Mouse (Mus musculus): ENCODE results near the gene Olfr434. TPM values are rescaled to one million over a fixed set of nuclear protein-coding genes. Genes with fewer than 3 reads are reported as not detected.
"Not testable (repeated sequence)": the region's sequence is repeated elsewhere in the genome, so short reads cannot be mapped to it uniquely, and the experiment has no call there.

Olfr434 gene
- polyA plus RNA-seq, 1 experiment from 2014 or later: not detected

DNA sequence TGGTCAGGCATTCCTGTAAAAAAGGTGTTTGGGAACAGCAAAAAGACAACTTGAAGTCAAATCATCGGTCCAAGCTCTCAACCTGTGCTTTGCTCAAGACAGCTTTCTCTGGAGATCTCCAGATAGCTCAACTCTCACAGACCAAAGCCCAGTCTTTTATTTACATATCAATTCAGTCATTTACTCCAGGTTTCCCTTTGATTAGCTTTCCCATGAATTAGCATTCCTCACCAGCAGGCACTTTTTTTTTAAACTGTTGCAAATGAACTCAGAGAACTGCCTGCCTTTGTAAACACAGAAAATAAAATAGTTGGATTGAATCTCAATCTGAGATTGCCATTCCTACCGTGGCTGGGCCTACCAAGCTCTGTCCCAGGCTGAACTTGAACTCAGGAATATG, 7.5 kb upstream of the Olfr434 start:
- ATAC-seq (ENCODE audit: low read depth): no peak
- Histone ChIP-seq H3K4me2 (ENCODE audit: low read depth, low read length) (no peak overlapping the region), H3K36me3 (ENCODE audit: control insufficient read depth, insufficient read depth, low read length) (no peaks in the 10 kb centered on the region), H3K27me3 (replicated peaks; ENCODE audit: control insufficient read depth, insufficient read depth, low read length) (no peaks in the 10 kb centered on the region), H3K9me3 (ENCODE audit: control insufficient read depth, low read length) (no peaks in the 10 kb centered on the region), H3K9ac (ENCODE audit: low read depth, low read length) (no peak overlapping the region), H3K4me1 (ENCODE audit: control insufficient read depth, insufficient read depth, low read length) (no peaks in the 10 kb centered on the region), H3K4me3 (ENCODE audit: low read depth, low read length) (no peak overlapping the region), H3K27ac (replicated peaks; ENCODE audit: low read depth, low read length) (no peak overlapping the region)
- DNase-seq (ENCODE audit: low spot score): no peak
- 35% methylated on average over 2 of the region's 2 CpGs for WGBS

GRCm38 (mm10) chr6:43231255-43231654, 18.4 kb downstream of the Olfr434 start, which contains the start of gene Olfr47:
TSS of gene Olfr47 (plus strand) at chr6:43231529.
- not testable (repeated sequence) for DNase-seq (ENCODE audit: low spot score); H3K36me3 ChIP-seq (ENCODE audit: control insufficient read depth, insufficient read depth, low read length); H3K27ac ChIP-seq (replicated peaks; ENCODE audit: low read depth, low read length); H3K4me1 ChIP-seq (ENCODE audit: control insufficient read depth, insufficient read depth, low read length); H3K27me3 ChIP-seq (replicated peaks; ENCODE audit: control insufficient read depth, insufficient read depth, low read length); H3K9ac ChIP-seq (ENCODE audit: low read depth, low read length); H3K4me2 ChIP-seq (ENCODE audit: low read depth, low read length); H3K4me3 ChIP-seq (ENCODE audit: low read depth, low read length); H3K9me3 ChIP-seq (ENCODE audit: control insufficient read depth, low read length); ATAC-seq (ENCODE audit: low read depth)
- 80% methylated on average over 1 of the region's 1 CpGs for WGBS

GRCm38 (mm10) chr6:43242061-43242460, 29.2 kb downstream of the Olfr434 start:
- no peak overlapping the region for H3K27ac ChIP-seq (replicated peaks; ENCODE audit: low read depth, low read length)
- H3K36me3 ChIP-seq (ENCODE audit: control insufficient read depth, insufficient read depth, low read length): no peaks in the 10 kb centered on the region
- 15% methylated on average over 4 of the region's 4 CpGs for WGBS
- no peaks in the 10 kb centered on the region for H3K4me1 ChIP-seq (ENCODE audit: control insufficient read depth, insufficient read depth, low read length)
- ATAC-seq (ENCODE audit: low read depth) (no peak), DNase-seq (ENCODE audit: low spot score) (peak; percentile 24)
- no peak overlapping the region for H3K4me3 ChIP-seq (ENCODE audit: low read depth, low read length)
- H3K27me3 ChIP-seq (replicated peaks; ENCODE audit: control insufficient read depth, insufficient read depth, low read length): no peaks in the 10 kb centered on the region
- H3K9ac ChIP-seq (ENCODE audit: low read depth, low read length): no peak overlapping the region
- H3K9me3 ChIP-seq (ENCODE audit: control insufficient read depth, low read length): no peaks in the 10 kb centered on the region
- H3K4me2 ChIP-seq (ENCODE audit: low read depth, low read length): no peak overlapping the region

GRCm38 (mm10) chr6:43247396-43247795, 34.6 kb downstream of the Olfr434 start:
- 50% methylated on average over 3 of the region's 3 CpGs for WGBS
- Histone ChIP-seq H3K36me3 (ENCODE audit: control insufficient read depth, insufficient read depth, low read length) (no peaks in the 10 kb centered on the region), H3K4me2 (ENCODE audit: low read depth, low read length) (no peak overlapping the region), H3K27me3 (replicated peaks; ENCODE audit: control insufficient read depth, insufficient read depth, low read length) (no peaks in the 10 kb centered on the region), H3K4me3 (ENCODE audit: low read depth, low read length) (no peak overlapping the region), H3K27ac (replicated peaks; ENCODE audit: low read depth, low read length) (no peak overlapping the region), H3K9me3 (ENCODE audit: control insufficient read depth, low read length) (no peaks in the 10 kb centered on the region), H3K9ac (ENCODE audit: low read depth, low read length) (no peak overlapping the region), H3K4me1 (ENCODE audit: control insufficient read depth, insufficient read depth, low read length) (no peaks in the 10 kb centered on the region)
- no peak for DNase-seq (ENCODE audit: low spot score)
- no peak for ATAC-seq (ENCODE audit: low read depth)

GRCm38 (mm10) chr6:43252994-43253393, 40.2 kb downstream of the Olfr434 start:
- 86% methylated on average over 1 of the region's 1 CpGs for WGBS
- no peak for ATAC-seq (ENCODE audit: low read depth)
- no peaks in the 10 kb centered on the region for H3K36me3 ChIP-seq (ENCODE audit: control insufficient read depth, insufficient read depth, low read length)

DNA sequence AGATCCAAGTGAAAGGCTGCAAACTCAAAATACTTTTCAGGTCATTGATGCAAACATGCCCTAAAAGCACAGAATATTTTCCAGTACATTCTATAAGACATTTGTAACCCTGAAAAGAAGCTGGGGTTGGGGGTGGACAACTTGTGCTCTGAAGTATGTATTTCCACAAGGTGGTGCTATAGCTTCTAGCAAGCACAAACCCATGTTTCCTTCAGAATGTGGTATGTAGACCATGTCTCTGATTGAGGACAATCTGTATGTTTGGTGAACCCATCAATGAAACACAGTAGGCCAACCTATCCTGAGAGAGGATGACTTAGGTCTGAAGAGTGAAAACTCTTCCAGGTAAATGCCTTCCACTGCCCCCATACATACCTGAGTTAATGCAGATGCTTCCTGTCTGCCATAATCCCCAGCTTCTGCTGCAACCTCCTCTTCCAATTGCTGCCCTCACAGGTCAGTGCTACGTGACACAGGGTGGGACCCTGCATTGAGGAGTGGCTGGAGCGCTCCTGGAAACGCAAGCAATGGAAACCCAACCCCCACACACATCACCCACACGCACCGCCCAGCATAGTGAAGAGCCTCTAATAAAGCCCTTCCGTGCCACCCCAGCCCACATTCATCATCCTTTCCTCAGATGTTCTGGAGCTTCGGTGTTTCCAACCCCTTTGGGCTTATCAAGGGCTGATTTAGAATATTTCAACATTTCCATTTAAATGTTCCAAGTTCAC, 41.5 kb downstream of the Olfr434 start:
- no peak overlapping the region for H3K4me2 ChIP-seq (ENCODE audit: low read depth, low read length)
- H3K27ac ChIP-seq (replicated peaks; ENCODE audit: low read depth, low read length): no peak overlapping the region
- H3K9me3 ChIP-seq (ENCODE audit: control insufficient read depth, low read length): no peaks in the 10 kb centered on the region
- 0 out of 2 replicates have a peak, but pooled peaks have one; percentile 44 for ATAC-seq (ENCODE audit: low read depth)
- H3K27me3 ChIP-seq (replicated peaks; ENCODE audit: control insufficient read depth, insufficient read depth, low read length): no peaks in the 10 kb centered on the region
- DNase-seq (ENCODE audit: low spot score): peak; percentile 53
- WGBS: 72% methylated on average over 7 of the region's 7 CpGs
- no peak overlapping the region for H3K4me3 ChIP-seq (ENCODE audit: low read depth, low read length)
- no peak overlapping the region for H3K9ac ChIP-seq (ENCODE audit: low read depth, low read length)
- H3K4me1 ChIP-seq (ENCODE audit: control insufficient read depth, insufficient read depth, low read length): no peaks in the 10 kb centered on the region
- H3K36me3 ChIP-seq (ENCODE audit: control insufficient read depth, insufficient read depth, low read length): no peaks in the 10 kb centered on the region

More at GRCm38 (mm10) chr6:43252994-43253393, 40.2 kb downstream of the Olfr434 start:
- no peaks in the 10 kb centered on the region for H3K27me3 ChIP-seq (replicated peaks; ENCODE audit: control insufficient read depth, insufficient read depth, low read length)
- H3K4me3 ChIP-seq (ENCODE audit: low read depth, low read length): no peak overlapping the region
- H3K4me1 ChIP-seq (ENCODE audit: control insufficient read depth, insufficient read depth, low read length): no peaks in the 10 kb centered on the region
- H3K9me3 ChIP-seq (ENCODE audit: control insufficient read depth, low read length): no peaks in the 10 kb centered on the region
- no peak overlapping the region for H3K4me2 ChIP-seq (ENCODE audit: low read depth, low read length)
- no peak overlapping the region for H3K9ac ChIP-seq (ENCODE audit: low read depth, low read length)
- no peak for DNase-seq (ENCODE audit: low spot score)
- no peak overlapping the region for H3K27ac ChIP-seq (replicated peaks; ENCODE audit: low read depth, low read length)

DNA sequence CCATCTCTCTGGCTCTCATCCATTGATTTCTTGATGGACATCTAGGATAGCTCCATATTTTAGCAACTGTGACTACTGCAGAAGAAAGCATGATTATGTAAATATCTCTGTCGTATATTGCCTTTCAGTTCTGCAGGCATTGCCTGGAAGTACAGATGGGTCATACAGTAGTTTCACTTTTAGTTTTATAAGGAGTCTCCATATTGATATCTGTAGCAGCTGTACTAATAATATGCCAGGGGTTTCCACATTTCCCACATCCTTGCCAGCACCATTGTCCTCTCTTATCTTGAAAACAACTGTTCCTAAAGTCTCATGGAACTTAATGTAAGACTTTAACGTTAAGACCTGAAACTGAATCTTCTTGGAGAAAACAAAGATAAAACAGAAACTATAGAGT, 47.9 kb downstream of the Olfr434 start:
- Histone ChIP-seq H3K36me3 (ENCODE audit: control insufficient read depth, insufficient read depth, low read length) (no peaks in the 10 kb centered on the region), H3K9ac (ENCODE audit: low read depth, low read length) (no peak overlapping the region), H3K9me3 (ENCODE audit: control insufficient read depth, low read length) (no peaks in the 10 kb centered on the region), H3K4me3 (ENCODE audit: low read depth, low read length) (no peak overlapping the region), H3K4me2 (ENCODE audit: low read depth, low read length) (no peak overlapping the region), H3K27me3 (replicated peaks; ENCODE audit: control insufficient read depth, insufficient read depth, low read length) (0 out of 2 replicates have a peak, but pooled peaks cover 3% of the 10 kb centered on the region), H3K4me1 (ENCODE audit: control insufficient read depth, insufficient read depth, low read length) (no peaks in the 10 kb centered on the region), H3K27ac (replicated peaks; ENCODE audit: low read depth, low read length) (no peak overlapping the region)
- no peak for DNase-seq (ENCODE audit: low spot score)
- no peak for ATAC-seq (ENCODE audit: low read depth)
- WGBS: 66% methylated on average over 2 of the region's 2 CpGs

GRCm38 (mm10) chr6:43265363-43266041, 52.7 kb downstream of the Olfr434 start, which contains the start of gene Arhgef5:
TSS of gene Arhgef5 (plus strand) at chr6:43265582.
- Histone ChIP-seq H3K36me3 (ENCODE audit: control insufficient read depth, insufficient read depth, low read length) (no peaks in the 10 kb centered on the region), H3K9me3 (ENCODE audit: control insufficient read depth, low read length) (no peaks in the 10 kb centered on the region), H3K4me2 (ENCODE audit: low read depth, low read length) (peak within 1 kb of the TSS; percentile 90), H3K9ac (ENCODE audit: low read depth, low read length) (peak within 1 kb of the TSS; percentile 78), H3K4me1 (ENCODE audit: control insufficient read depth, insufficient read depth, low read length) (peaks cover 8% of the 10 kb centered on the region; the same call in 1 of the 2 replicates), H3K4me3 (ENCODE audit: low read depth, low read length) (peak within 1 kb of the TSS; percentile 65), H3K27ac (replicated peaks; ENCODE audit: low read depth, low read length) (peak within 1 kb of the TSS; percentile 39; the same call in 1 of the 2 replicates), H3K27me3 (replicated peaks; ENCODE audit: control insufficient read depth, insufficient read depth, low read length) (0 out of 2 replicates have a peak, but pooled peaks cover 3% of the 10 kb centered on the region)
- WGBS: 1% methylated on average over 19 of the region's 48 CpGs
- ATAC-seq (ENCODE audit: low read depth) (peak; percentile 88), DNase-seq (ENCODE audit: low spot score) (peak; percentile 68)
